Mouse (Mus musculus) ES-Bruce4 (cell line): ENCODE measurements around the gene Phlda3. TPM values are rescaled to one million over a fixed set of nuclear protein-coding genes. Genes with fewer than 3 reads are reported as not detected.
A peak's percentile ranks its signal among the peaks of the same experiment; 100 is the strongest.

Experiments used
- H3K27ac ChIP-seq: 2 replicates; pipeline ENCODE4 v1.5.1; 2012; ENCODE audit warnings: low read length, inconsistent platforms; ENCODE audit not compliant: insufficient read depth
- H3K27me3 ChIP-seq: 2 replicates; pipeline ENCODE4 v1.6.1; 2012; ENCODE audit warnings: mild to moderate bottlenecking, low read length, inconsistent platforms; ENCODE audit not compliant: control insufficient read depth, poor library complexity, insufficient read depth, severe bottlenecking
- H3K36me3 ChIP-seq: 2 replicates; pipeline ENCODE4 v1.6.1; 2012; ENCODE audit warnings: inconsistent platforms, mild to moderate bottlenecking, low read length, moderate library complexity; ENCODE audit not compliant: control insufficient read depth, poor library complexity, insufficient read depth, severe bottlenecking
- H3K4me1 ChIP-seq: one replicate; pipeline ENCODE4 v1.8.1; 2011; ENCODE audit warnings: low read length; ENCODE audit not compliant: control insufficient read depth, insufficient read depth
- H3K4me3 ChIP-seq: 2 replicates; pipeline ENCODE4 v1.5.1; 2011; ENCODE audit warnings: low read depth, mild to moderate bottlenecking, low read length
- H3K9ac ChIP-seq: 2 replicates; pipeline ENCODE4 v1.6.1; 2012; ENCODE audit warnings: low read depth, mild to moderate bottlenecking, inconsistent platforms; ENCODE audit not compliant: poor library complexity, severe bottlenecking
- H3K9me3 ChIP-seq: replicated peaks from 2 replicates; pipeline ENCODE4 v1.6.1; 2012; ENCODE audit warnings: mild to moderate bottlenecking, low read length, inconsistent platforms; ENCODE audit not compliant: control insufficient read depth, poor library complexity, insufficient read depth, severe bottlenecking
- CTCF ChIP-seq: IDR thresholded peaks from one replicate; pipeline ENCODE4 v1.8.1; 2011; ENCODE audit warnings: low read depth, low read length
- EP300 ChIP-seq: IDR thresholded peaks from 2 replicates; pipeline ENCODE4 v1.6.1; 2011; ENCODE audit warnings: low read depth, low read length; ENCODE audit not compliant: insufficient read depth
- POLR2A ChIP-seq: IDR thresholded peaks from one replicate; pipeline ENCODE4 v1.8.1; 2011; ENCODE audit warnings: low read length; ENCODE audit not compliant: insufficient read depth
- polyA plus RNA-seq: library from polyadenylated mRNA; stranded (reverse); fragments of >200 nt; gene quantifications from 2 replicates; pipeline ENCODE4 v1.2.4, GENCODE M21; 2011; ENCODE audit warnings: low read depth; ENCODE audit not compliant: missing spikeins, insufficient read depth, insufficient read length

Phlda3 gene
- 88.1 and 98.9 TPM in 2 replicates for polyA plus RNA-seq

DNA sequence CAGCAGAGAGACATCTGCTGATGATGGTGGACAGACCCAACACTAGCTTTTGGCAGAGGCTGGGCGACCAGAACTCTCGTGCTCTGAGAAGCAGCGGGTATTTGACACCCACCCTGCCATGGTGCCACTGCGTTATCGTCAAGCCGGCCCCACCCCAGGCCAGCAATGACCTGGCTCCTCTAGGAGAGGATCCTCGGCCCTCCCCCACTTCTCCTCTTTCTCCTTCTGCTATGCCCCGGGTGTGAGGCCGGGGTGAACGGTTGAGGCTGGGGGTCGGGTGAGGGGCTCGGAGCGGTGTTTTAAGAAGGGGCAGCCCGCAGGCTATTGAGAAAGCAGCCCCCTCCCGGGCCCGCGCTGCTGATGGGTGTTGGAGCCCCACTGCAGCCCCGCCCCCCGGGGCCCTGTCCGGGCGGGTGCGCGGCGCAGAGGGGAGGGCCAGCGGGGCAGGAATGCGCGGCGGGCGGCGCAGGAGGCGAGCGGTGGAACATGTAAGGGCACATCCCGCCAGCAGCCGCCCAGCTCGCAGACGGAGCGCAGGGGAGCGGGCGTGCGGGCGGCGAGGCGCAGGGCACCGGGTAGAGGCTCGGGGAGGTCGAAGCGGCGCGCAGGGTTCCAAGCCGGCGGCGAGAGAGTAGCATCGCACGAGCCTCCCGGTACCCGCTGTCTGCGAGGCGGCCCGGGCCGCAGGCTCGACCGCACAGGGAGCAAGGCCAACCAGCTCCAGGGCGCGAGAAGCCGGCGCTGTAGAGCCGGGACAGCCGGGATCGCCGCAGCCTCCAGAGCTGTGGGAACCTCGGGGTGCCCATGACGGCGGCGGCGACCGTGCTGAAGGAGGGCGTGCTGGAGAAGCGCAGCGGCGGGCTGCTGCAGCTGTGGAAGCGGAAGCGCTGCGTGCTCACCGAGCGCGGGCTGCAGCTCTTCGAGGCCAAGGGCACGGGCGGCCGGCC, at the start of gene Phlda3:
Phlda3 (plus strand) TSS at position 475 of the 947 bp plus-strand sequence.
- peaks cover 9% of the 10 kb centered on the region for H3K4me1 ChIP-seq

DNA sequence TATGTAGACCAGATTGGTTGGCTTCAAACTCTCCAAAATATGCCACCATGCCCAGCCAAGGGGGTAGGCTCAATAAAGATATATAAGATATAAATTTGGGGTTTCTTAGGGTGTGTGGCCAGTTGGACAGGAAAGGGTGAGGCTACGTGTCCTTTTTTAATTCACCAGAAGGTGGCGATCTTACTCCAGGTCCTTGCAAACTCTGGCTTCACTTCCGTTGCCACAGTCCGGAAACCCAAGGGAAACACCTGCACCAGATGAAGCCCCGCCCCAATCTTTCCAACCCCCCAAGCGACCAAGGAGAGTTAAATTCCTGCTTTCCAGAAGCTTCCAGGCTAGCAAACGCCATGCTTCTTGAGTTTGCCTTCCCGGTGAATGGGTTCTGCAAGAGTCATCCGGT, 46.4 kb upstream of the Phlda3 start:
- 0 out of 2 replicates have a peak overlapping the region, but pooled peaks have one; percentile 6 for H3K27ac ChIP-seq
- H3K36me3 ChIP-seq = no peaks in the 10 kb centered on the region
- H3K27me3 ChIP-seq = no peaks in the 10 kb centered on the region
- H3K9me3 ChIP-seq = no peaks in the 10 kb centered on the region
- H3K4me1 ChIP-seq = peaks cover 6% of the 10 kb centered on the region
- no peak for TF ChIP-seq EP300
- no peak for TF ChIP-seq POLR2A
- TF ChIP-seq CTCF = peak; percentile 70
- no peak overlapping the region for H3K4me3 ChIP-seq
- H3K9ac ChIP-seq = peak overlapping the region; percentile 17; the same call in 1 of the 2 replicates

More for the DNA sequence above, at the start of gene Phlda3:
- Histone ChIP-seq H3K9ac (peak within 1 kb of the TSS; percentile 99), H3K27me3 (no peaks in the 10 kb centered on the region), H3K9me3 (no peaks in the 10 kb centered on the region), H3K36me3 (peaks cover 30% of the 10 kb centered on the region), H3K27ac (peak within 1 kb of the TSS; percentile 23; the same call in 1 of the 2 replicates), H3K4me3 (peak within 1 kb of the TSS; percentile 99)
- no peak for TF ChIP-seq POLR2A
- no peak for TF ChIP-seq EP300
- TF ChIP-seq CTCF = no peak

DNA sequence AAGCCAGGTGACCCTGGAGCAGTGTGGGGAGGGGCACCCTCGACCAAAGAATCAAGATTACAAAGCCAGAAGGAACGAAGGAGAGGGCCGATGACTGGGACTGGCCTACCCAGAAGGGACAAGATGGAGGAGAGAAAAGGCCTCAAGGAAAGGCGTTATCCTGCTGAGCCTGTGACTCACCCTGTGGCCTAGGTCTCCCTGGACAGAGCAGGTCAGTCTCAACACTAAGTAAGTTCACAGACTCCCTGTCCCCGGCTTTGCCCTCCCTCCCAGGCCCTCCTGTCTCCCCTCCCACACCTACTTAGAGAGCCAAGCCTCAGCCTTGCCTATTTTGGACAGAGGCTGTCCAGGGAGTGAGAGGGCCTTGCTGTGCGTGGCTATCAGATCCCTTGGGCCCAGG, 45.9 kb upstream of the Phlda3 start, which contains the start of gene Csrp1:
Csrp1 (plus strand) TSS at position 79 of the 400 bp plus-strand sequence.
- peak within 1 kb of the TSS; percentile 17; the same call in 1 of the 2 replicates for H3K9ac ChIP-seq
- H3K27me3 ChIP-seq = no peaks in the 10 kb centered on the region
- H3K4me3 ChIP-seq = peak within 1 kb of the TSS; percentile 18
- H3K4me1 ChIP-seq = peaks cover 6% of the 10 kb centered on the region
- no peaks in the 10 kb centered on the region for H3K9me3 ChIP-seq
- 0 out of 2 replicates have a peak within 1 kb of the TSS, but pooled peaks have one; percentile 6 for H3K27ac ChIP-seq
- TF ChIP-seq CTCF = no peak
- TF ChIP-seq POLR2A = no peak
- no peak for TF ChIP-seq EP300
- H3K36me3 ChIP-seq = no peaks in the 10 kb centered on the region

DNA sequence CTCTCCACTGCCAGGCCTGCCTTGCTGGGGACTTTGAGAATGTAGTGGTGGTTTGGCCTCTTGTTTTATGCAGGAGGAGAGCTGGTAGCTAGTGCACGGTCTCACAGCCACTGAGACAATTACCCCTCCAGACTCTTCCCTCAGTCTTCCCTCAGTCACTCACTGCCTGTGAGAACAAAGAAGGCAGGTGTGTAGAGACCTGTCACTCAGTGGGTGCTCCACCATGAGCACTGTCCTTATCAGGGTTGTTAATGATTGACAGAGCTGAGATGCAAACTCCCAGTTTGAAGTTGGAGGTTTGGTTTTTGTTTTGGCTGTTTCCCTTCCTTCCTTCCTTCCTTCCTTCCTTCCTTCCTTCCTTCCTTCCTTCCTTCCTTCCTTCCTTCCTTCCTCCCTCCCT, 42.9 kb upstream of the Phlda3 start:
- no peak overlapping the region for H3K27ac ChIP-seq
- no peaks in the 10 kb centered on the region for H3K27me3 ChIP-seq
- TF ChIP-seq EP300 (no peak), POLR2A (no peak), CTCF (no peak)

GRCm38 (mm10) chr1:135724134-135724533, 41.8 kb upstream of the Phlda3 start:
- Histone ChIP-seq H3K9ac (no peak overlapping the region), H3K27me3 (no peaks in the 10 kb centered on the region), H3K4me3 (no peak overlapping the region), H3K9me3 (no peaks in the 10 kb centered on the region), H3K36me3 (no peaks in the 10 kb centered on the region), H3K27ac (peak overlapping the region; percentile 57), H3K4me1 (peaks cover 6% of the 10 kb centered on the region)
- TF ChIP-seq POLR2A (no peak), CTCF (no peak), EP300 (peak; percentile 81)

More for the DNA sequence above, 42.9 kb upstream of the Phlda3 start:
- H3K4me3 ChIP-seq = no peak overlapping the region
- no peaks in the 10 kb centered on the region for H3K36me3 ChIP-seq
- peaks cover 6% of the 10 kb centered on the region for H3K4me1 ChIP-seq
- H3K9me3 ChIP-seq = no peaks in the 10 kb centered on the region
- H3K9ac ChIP-seq = no peak overlapping the region
